Mouse (Mus musculus) stomach, embryonic 14.5 days (tissue): Measurements from ENCODE around the gene Zfyve21. TPM values are rescaled to one million over a fixed set of nuclear protein-coding genes. Genes with fewer than 3 reads are reported as not detected.

Experiments used
- ATAC-seq: fragments of 200-750 bp; cut with Nextera tagmentation; 2 replicates; pipeline ENCODE4 v1.8.0; 2017; ENCODE audit warnings: low read depth, moderate TSS enrichment; ENCODE audit not compliant: insufficient number of reproducible peaks, insufficient read depth, low FRiP score
- H3K27ac ChIP-seq: fragments of 300-500 bp; sonication (generic); 2 replicates; pipeline ENCODE4 v1.5.1; 2014; ENCODE audit warnings: mild to moderate bottlenecking, low read length, moderate library complexity, mixed read lengths
- H3K27me3 ChIP-seq: fragments of 300-500 bp; sonication (generic); 2 replicates; pipeline ENCODE4 v1.6.1; 2014; ENCODE audit warnings: low read length, control low read depth, mixed read lengths; ENCODE audit not compliant: control insufficient read depth, insufficient read depth
- H3K36me3 ChIP-seq: fragments of 300-500 bp; sonication (generic); 2 replicates; pipeline ENCODE4 v1.6.1; 2014; ENCODE audit warnings: mild to moderate bottlenecking, control low read depth, low read length, moderate library complexity, mixed read lengths; ENCODE audit not compliant: control insufficient read depth, insufficient read depth
- H3K4me1 ChIP-seq: fragments of 300-500 bp; sonication (generic); 2 replicates; pipeline ENCODE4 v1.6.1; 2014; ENCODE audit warnings: low read length, control low read depth, mixed read lengths; ENCODE audit not compliant: control insufficient read depth, insufficient read depth
- H3K4me2 ChIP-seq: fragments of 300-500 bp; sonication (generic); replicated peaks from 2 replicates; pipeline ENCODE4 v1.6.1; 2014; ENCODE audit warnings: low read depth, low read length, control low read depth
- H3K4me3 ChIP-seq: fragments of 300-500 bp; sonication (generic); 2 replicates; pipeline ENCODE4 v1.5.1; 2014; ENCODE audit warnings: low read depth, low read length, control low read depth
- H3K9ac ChIP-seq: fragments of 300-500 bp; sonication (generic); replicated peaks from 2 replicates; pipeline ENCODE4 v1.6.1; 2014; ENCODE audit warnings: low read depth, mild to moderate bottlenecking, control low read depth, low read length, moderate library complexity, mixed read lengths
- H3K9me3 ChIP-seq: fragments of 300-500 bp; sonication (generic); 2 replicates; pipeline ENCODE4 v1.6.1; 2016; ENCODE audit warnings: low read depth, low read length, control low read depth; ENCODE audit not compliant: control insufficient read depth
- WGBS: fragments of 180-500 bp; shearing (Covaris S2); extraction: QIAGEN DNeasy Blood & Tissue Kit; methylation state at CpG from one replicate; pipeline ENCODE4 v1.1.7; 2014; 5-methylcytosine and 5-hydroxymethylcytosine counted together
- polyA plus RNA-seq: library from polyadenylated mRNA; unstranded; fragments of >200 nt; fragmentation: Nextera tagmentation; extraction: Ambion mirVana; gene quantifications from 2 replicates; pipeline ENCODE4 v1.2.1, GENCODE M21; 2014

The Zfyve21 gene
- polyA plus RNA-seq, 1 experiment from 2014 or later: 129 TPM

DNA sequence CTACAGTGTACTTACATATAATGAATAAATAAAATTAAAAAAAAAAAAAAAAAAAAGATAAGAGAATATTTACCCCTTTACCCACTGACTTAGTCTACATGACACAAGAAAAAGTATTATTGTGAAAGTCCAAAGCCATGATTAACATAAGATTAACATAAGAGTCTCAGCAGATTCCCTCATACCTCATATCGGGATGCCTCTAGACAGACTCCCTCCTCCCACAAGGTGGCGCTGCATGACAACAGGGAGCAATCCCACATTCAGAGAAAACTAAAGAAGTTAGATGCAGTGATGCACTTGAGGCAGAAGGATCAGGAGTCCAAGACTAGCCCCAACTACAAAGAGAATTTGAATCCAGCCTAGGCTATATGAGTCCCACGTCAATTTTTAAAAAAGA, 64.2 kb downstream of the Zfyve21 start:
- Histone ChIP-seq H3K4me1 (no peaks in the 10 kb centered on the region), H3K9ac (no peak overlapping the region), H3K27me3 (no peaks in the 10 kb centered on the region), H3K36me3 (no peaks in the 10 kb centered on the region), H3K4me2 (no peak overlapping the region), H3K9me3 (no peaks in the 10 kb centered on the region), H3K27ac (no peak overlapping the region), H3K4me3 (no peak overlapping the region)
- ATAC-seq: no peak; the same call in 1 of the 2 replicates
- WGBS: 22% methylated on average over 3 of the region's 3 CpGs

Other genes starting within 250 kb of the Zfyve21 start
- 58.5 and 58.9 TPM in 2 replicates for gene Mark3, start 239.6 kb upstream of the Zfyve21 start, polyA plus RNA-seq
- 548 and 555 TPM in 2 replicates for gene Ckb, start 141.8 kb upstream of the Zfyve21 start, polyA plus RNA-seq
- gene Trmt61a, start 136.1 kb upstream of the Zfyve21 start, polyA plus RNA-seq: 7.8 and 9.2 TPM in 2 replicates
- gene Bag5, start 100.9 kb upstream of the Zfyve21 start, polyA plus RNA-seq: 49.8 and 58.0 TPM in 2 replicates
- gene Apopt1, start 100.9 kb upstream of the Zfyve21 start, polyA plus RNA-seq: 56.1 and 60.8 TPM in 2 replicates
- 111 and 120 TPM in 2 replicates for gene Klc1, start 55.3 kb upstream of the Zfyve21 start, polyA plus RNA-seq
- gene Xrcc3, start 297 bp upstream of the Zfyve21 start, polyA plus RNA-seq: 13.7 and 15.4 TPM in 2 replicates
- 20.9 and 23.9 TPM in 2 replicates for gene Ppp1r13b, start 93.9 kb downstream of the Zfyve21 start, polyA plus RNA-seq
- gene Atp5mpl, start 152.8 kb downstream of the Zfyve21 start, polyA plus RNA-seq: 681 and 750 TPM in 2 replicates
- 0.22 TPM in 1 of 2 replicates, not detected in the other for gene Tdrd9, start 157.4 kb downstream of the Zfyve21 start, polyA plus RNA-seq
- not detected in 2 replicates for gene Rd3l, start 167.1 kb downstream of the Zfyve21 start, polyA plus RNA-seq